Mouse (Mus musculus) macrophage (primary cell): ENCODE measurements at regions not wholly inside any gene's neighbourhood (a gene's known extent, or its start where the extent isn't known, plus 50 kb on each side); places are given as distances from the start of the nearest gene placed in this dataset.

Experiments
- H3K27ac ChIP-seq: fragments of 350-480 bp; formaldehyde crosslinking; 2 replicates; pipeline ENCODE4 v1.9.0; 2021
- H3K36me3 ChIP-seq: fragments of 350-480 bp; formaldehyde crosslinking; 2 replicates; pipeline ENCODE4 v1.9.0; 2021; ENCODE audit errors: inconsistent target
- H3K4me3 ChIP-seq: fragments of 350-480 bp; formaldehyde crosslinking; 2 replicates; pipeline ENCODE4 v1.9.0; 2021; ENCODE audit errors: inconsistent target
- H3K79me2 ChIP-seq: fragments of 350-480 bp; formaldehyde crosslinking; 2 replicates; pipeline ENCODE4 v1.9.0; 2021; ENCODE audit errors: inconsistent target
- WGBS: methylation state at CpG from one replicate; pipeline ENCODE4 v1.1.7; 2026; ENCODE audit warnings: inconsistent platforms; ENCODE audit not compliant: missing documents; 5-methylcytosine and 5-hydroxymethylcytosine counted together

DNA sequence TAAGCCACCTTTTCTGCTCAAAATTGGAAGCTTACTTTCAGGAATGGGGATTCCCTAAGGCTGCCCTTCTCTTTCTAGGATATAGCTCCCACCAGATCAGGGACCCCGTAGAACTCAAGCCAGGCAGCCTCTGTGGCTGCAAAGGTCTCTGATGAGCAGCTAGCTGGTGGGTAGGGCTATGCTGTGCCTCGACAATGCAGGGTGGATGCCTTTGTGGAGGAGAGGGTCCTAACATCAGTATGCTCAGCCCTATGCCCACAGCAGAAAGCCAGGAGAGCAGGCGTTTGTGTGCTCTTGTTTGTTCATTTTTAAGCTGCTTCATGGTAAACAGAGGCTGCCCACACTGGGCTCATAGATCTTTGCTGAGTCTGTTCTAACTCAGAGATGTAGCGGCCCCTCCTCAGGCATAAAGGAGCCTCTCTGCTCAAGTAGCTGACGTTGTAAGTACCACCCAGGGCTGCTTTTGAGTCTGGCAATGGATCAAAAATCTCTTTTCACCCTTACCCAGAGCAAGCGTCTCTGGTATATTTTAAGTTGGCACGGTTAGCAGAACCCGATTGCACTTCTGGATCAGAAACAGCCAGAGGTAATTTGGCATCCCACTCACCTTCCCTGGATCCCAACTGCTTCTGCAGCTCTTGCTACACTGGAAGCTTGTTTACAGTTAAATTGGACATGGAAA lies 136.0 kb upstream of the Tab2 start:
- Histone ChIP-seq H3K4me3 (no peak overlapping the region), H3K79me2 (no peaks in the 10 kb centered on the region), H3K27ac (no peak overlapping the region), H3K36me3 (no peaks in the 10 kb centered on the region)
- WGBS, result 91% methylated on average over 8 of the region's 8 CpGs

DNA sequence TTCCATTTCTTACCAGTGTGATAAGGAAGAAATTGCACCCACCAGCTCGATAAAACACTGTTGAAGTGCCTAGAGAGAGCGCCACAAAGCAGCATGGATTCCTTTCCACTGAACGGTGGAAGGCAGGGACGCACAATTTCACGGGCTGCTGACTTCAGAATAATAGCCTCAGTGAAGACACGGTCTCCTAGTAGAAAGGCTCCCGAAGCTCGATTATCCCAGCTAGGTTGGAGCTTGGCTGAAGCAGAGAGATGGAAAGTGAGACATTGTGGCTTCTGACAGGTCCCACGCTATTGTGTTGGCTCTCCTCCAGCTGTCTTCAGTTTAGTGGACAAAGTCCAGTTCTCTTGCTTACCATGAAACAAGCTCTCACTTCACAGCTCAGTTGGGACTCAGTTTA lies 133.3 kb upstream of the Tab2 start:
- Histone ChIP-seq H3K79me2 (no peaks in the 10 kb centered on the region), H3K4me3 (no peak overlapping the region), H3K36me3 (no peaks in the 10 kb centered on the region), H3K27ac (no peak overlapping the region)
- WGBS, result 94% methylated on average over 9 of the region's 9 CpGs

- 100% methylated on average over 2 of the region's 3 CpGs for whole genome bisulfite sequencing
Measured at GRCm38 (mm10) chr10:8088737-8089136, 132.7 kb upstream of the Tab2 start.

DNA sequence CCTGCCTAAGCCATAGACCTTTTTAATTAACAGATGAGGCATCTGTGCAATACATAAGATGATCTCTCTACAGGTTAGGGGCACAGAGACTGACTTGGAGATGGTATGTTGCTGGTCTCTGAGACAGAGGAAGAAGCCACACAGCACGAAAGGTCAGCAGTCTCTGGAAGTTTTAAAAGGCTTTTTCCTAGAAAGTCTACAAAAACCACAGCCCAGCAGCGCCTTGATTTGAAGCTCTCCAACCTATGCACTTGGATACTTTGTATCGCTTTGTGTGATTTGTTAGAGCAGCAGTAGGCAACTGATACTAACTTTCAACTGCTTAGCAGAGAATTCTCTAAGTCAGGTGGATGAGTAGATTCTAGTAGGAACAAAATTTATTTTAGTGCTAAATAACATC lies 132.3 kb upstream of the Tab2 start:
- Histone ChIP-seq H3K36me3 (no peaks in the 10 kb centered on the region), H3K27ac (no peak overlapping the region), H3K4me3 (no peak overlapping the region), H3K79me2 (no peaks in the 10 kb centered on the region)
- 97% methylated on average over 3 of the region's 3 CpGs for WGBS

More at GRCm38 (mm10) chr10:8088737-8089136, 132.7 kb upstream of the Tab2 start:
- no peak overlapping the region for H3K27ac ChIP-seq
- H3K79me2 ChIP-seq, result no peaks in the 10 kb centered on the region
- H3K4me3 ChIP-seq, result no peak overlapping the region
- H3K36me3 ChIP-seq, result no peaks in the 10 kb centered on the region

DNA sequence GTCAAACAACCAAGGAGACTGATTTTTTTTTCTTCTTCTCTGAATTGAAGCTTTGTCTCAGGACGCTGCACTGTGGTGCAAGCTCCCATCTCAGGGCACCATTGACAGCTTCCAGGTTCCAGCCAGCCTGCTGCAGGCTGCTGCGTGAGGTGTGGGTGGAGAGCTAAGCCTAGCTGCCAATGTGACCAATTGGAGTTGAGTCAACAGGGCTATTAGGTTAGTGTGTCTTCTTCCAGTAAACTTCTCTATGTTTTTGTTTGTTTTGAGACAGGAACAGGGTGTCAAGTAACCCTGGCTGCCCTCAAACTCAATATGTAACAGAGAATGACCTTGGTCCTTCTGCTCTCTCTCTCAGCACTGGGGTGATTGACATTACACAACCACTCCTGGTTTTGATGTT lies 131.1 kb upstream of the Tab2 start:
- WGBS, result 93% methylated on average over 2 of the region's 2 CpGs
- H3K79me2 ChIP-seq, result no peaks in the 10 kb centered on the region
- H3K27ac ChIP-seq, result no peak overlapping the region
- H3K4me3 ChIP-seq, result no peak overlapping the region
- no peaks in the 10 kb centered on the region for H3K36me3 ChIP-seq

DNA sequence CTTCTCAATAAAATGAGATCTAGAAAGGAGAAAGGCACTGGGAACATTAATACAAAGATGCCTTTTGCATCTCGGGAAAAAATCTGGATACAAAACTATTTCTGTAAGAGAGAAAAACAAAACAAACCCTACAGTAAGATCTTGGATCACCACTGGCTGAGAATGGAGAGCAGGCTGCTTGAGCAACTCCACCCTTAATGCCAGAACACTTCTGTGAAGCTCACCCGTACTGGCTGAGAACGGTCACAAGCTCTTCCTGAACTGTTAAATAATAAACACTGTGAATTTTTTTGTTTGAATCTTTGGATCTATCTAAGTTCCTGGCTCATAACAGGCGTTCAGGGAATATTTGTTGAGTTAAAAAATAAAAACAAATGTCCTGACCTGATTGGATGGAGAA lies 130.4 kb upstream of the Tab2 start:
- 95% methylated on average over 4 of the region's 4 CpGs for WGBS
- no peak overlapping the region for H3K27ac ChIP-seq
- H3K79me2 ChIP-seq, result no peaks in the 10 kb centered on the region
- no peaks in the 10 kb centered on the region for H3K36me3 ChIP-seq
- no peak overlapping the region for H3K4me3 ChIP-seq

DNA sequence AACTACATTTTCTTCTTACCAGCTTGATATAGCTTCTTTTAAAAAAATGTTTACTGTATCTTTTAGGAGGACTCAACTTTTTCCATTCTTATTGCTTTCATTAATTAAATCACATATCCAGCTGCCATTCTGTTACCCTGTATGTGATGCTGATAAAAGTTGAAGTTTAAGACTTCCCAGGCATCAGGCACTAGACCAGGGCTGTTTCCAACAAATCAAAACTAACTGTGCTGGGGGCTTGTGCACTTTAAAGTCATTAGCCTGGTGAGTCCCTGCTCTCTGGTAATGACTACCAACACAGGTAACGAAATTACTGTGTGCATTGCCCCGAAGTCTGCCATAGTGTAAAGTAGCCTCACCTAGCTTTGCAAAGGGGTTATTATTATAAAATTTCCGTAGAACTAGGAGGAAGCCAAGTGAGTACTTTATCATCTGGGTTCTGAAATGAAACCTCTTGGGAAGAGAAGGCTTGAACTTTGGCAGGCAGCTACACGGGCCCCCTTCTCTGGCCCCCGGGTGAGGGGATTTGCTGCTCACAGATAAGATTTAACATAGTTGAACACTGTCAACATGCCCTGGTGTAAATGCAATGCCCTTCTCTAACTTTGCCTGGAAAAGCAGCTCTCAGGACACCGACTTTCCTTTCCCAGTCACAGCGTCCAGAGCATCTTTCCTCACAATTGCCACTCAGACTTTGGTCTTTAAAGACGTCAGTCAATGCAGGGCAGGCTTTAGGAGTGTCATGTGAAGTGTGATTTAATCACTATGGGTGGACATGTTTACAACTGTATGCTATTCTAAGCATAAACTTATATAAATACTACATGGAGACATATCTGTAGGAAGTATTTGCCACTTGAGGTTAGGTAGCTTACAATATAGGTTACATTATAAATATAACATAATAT lies 122.1 kb upstream of the Tab2 start:
- 92% methylated on average over 8 of the region's 8 CpGs for WGBS
- Histone ChIP-seq H3K4me3 (no peak overlapping the region), H3K36me3 (no peaks in the 10 kb centered on the region), H3K27ac (no peak overlapping the region), H3K79me2 (no peaks in the 10 kb centered on the region)

DNA sequence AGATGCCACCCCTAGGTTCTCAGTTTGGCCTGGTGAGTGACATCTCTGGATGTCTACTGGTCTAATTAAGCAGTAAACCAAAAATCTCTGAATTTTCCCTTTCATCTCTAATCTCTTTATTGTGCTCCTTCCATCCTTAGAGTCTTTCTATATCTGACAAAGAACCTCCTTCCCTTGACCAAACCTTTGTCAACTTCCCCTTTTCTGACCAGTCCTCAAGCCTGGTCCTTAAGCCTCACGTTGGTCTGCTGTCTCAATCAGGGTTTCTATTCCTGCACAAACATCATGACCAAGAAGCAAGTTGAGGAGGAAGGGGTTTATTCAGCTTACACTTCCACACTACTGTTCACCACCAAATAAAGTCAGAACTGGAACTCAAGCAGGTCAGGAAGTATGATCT lies 116.4 kb upstream of the Tab2 start:
- Histone ChIP-seq H3K27ac (peak overlapping the region; percentile 73), H3K4me3 (no peak overlapping the region), H3K79me2 (no peaks in the 10 kb centered on the region), H3K36me3 (no peaks in the 10 kb centered on the region)
- 22% methylated on average over 1 of the region's 1 CpGs for WGBS

DNA sequence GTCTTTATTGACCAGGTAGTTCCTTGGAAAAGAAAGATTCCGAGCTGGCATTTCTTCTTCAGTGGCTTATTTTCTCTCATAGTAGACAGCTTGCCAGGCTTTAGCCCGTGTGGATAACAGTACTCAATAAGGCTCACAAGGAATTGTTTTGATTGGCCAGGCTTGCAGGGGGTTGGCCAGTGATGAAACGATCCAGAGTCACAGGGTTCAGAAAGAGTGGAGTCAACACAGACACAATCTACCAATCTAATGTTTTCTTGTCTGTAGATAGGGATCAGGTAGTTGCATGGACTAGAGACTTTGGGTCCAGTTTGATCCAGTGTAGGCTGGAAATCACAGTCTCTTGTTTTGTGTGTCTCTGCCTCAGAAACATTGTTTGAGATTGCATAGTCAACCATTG lies 115.8 kb upstream of the Tab2 start:
- Histone ChIP-seq H3K79me2 (no peaks in the 10 kb centered on the region), H3K27ac (peak overlapping the region; percentile 73), H3K4me3 (no peak overlapping the region), H3K36me3 (no peaks in the 10 kb centered on the region)
- WGBS, result 90% methylated on average over 3 of the region's 3 CpGs

DNA sequence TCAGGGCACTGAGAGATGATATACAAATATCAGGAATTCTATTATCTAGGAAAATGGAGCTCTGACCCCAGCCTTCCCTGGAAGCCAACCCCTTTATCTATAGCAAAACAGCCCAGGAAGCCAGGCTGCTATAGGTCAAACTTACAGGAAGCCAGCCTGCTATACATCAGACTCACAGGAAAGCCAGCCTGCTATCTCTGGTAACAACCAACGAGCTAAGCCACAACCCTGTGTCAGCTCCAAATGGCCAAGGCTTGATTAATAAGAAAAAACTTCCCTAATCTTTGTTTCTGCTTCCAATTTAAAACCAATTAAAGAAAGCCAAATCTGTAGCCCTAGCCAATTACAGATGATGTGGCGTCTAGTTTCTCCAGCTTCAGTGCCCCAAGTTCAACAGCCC lies 114.4 kb upstream of the Tab2 start:
- H3K27ac ChIP-seq, result peak overlapping the region; percentile 46
- H3K79me2 ChIP-seq, result no peaks in the 10 kb centered on the region
- no peak overlapping the region for H3K4me3 ChIP-seq
- no peaks in the 10 kb centered on the region for H3K36me3 ChIP-seq
- WGBS, result 44% methylated on average over 2 of the region's 2 CpGs

DNA sequence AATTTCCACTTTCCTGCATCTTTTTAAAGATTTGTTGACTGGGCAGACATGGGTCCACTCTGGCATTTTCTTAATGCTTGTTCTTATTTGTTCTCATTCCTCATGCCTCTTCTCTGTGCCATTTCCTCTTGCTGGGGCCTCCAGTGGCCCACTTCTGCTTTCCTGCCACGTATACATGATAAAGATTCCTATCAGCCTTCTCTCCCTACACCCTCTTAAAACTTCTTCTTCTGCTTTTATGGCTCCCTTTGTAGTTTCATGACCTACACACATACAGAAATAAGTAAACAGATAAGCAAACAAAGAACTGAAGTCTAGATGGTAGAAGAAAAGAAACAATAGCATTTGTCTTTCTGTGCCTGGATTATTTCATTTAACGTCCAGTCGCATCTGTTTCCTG lies 110.9 kb upstream of the Tab2 start:
- 3% methylated on average over 3 of the region's 3 CpGs for WGBS
- Histone ChIP-seq H3K79me2 (no peaks in the 10 kb centered on the region), H3K27ac (peak overlapping the region; percentile 94), H3K4me3 (no peak overlapping the region), H3K36me3 (no peaks in the 10 kb centered on the region)

GRCm38 (mm10) chr10:8065746-8066145 lies 109.7 kb upstream of the Tab2 start:
- Histone ChIP-seq H3K4me3 (no peak overlapping the region), H3K79me2 (no peaks in the 10 kb centered on the region), H3K36me3 (no peaks in the 10 kb centered on the region), H3K27ac (peak overlapping the region; percentile 94)
- 0% methylated on average over 8 of the region's 8 CpGs for WGBS

GRCm38 (mm10) chr10:8064281-8064680 lies 108.3 kb upstream of the Tab2 start:
- H3K79me2 ChIP-seq, result no peaks in the 10 kb centered on the region
- no peak overlapping the region for H3K4me3 ChIP-seq
- WGBS, result 100% methylated on average over 2 of the region's 2 CpGs
- H3K27ac ChIP-seq, result no peak overlapping the region
- no peaks in the 10 kb centered on the region for H3K36me3 ChIP-seq

DNA sequence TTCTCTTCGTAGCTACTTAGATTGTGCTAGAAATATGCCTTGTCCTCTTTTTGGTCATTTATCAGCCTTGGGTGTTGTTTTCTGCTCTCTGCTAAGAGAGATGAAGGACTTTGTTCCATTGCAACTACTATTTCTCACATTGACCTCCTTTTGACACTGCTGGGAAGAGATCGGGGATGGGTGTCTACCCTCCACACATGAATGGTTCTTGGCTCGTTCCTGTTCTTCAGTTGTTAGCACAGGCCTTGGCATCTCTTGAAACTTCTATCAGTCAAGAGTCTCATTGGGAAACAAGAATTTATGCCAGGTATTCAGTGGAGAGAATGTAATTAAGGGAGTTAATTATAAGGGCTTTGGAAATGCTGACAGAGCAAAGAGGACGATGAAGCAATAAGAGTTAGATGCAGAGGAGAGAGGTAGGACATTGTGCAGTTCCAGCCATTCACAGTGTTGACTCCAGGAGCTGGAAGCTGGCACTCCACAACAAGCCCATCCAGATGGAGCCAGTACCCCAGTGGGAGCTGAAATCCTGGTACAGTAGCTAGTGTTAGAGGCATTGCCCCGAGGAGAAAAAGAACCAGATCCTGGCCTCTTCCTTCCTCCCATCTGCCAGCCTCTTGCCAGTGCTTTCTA lies 107.5 kb upstream of the Tab2 start:
- Histone ChIP-seq H3K27ac (no peak overlapping the region), H3K79me2 (no peaks in the 10 kb centered on the region), H3K4me3 (no peak overlapping the region), H3K36me3 (no peaks in the 10 kb centered on the region)
- WGBS, result 71% methylated on average over 5 of the region's 5 CpGs

DNA sequence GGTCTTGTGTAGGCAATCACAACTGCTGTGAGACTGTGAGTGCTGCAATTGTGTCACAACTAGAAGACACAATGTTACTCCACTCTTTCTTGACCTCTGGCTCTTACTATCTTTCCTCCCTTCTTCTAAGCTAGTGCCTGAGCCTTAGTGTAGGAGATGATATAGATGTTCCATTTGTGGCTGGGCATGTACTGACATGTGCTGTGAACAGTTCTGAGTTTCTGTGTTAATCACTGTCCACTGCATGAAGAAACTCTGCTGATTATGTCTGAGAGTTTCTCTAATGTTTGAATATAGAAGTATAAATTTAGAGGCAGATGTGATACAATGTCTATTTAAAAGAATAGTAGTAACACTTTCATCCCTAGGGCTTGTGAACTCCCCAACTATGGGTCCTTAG lies 105.0 kb upstream of the Tab2 start:
- H3K4me3 ChIP-seq, result no peak overlapping the region
- no peak overlapping the region for H3K27ac ChIP-seq
- H3K79me2 ChIP-seq, result no peaks in the 10 kb centered on the region
- H3K36me3 ChIP-seq, result no peaks in the 10 kb centered on the region
